Mouse (Mus musculus) heart, adult 2 months (tissue): ENCODE measurements at regions not wholly inside any gene's neighbourhood (a gene's known extent, or its start where the extent isn't known, plus 50 kb on each side); places are given as distances from the start of the nearest gene placed in this dataset.

Experiments
- CTCF ChIP-seq: fragments of 200-600 bp; IDR thresholded peaks from 2 replicates; pipeline ENCODE4 v1.8.1; 2022; ENCODE audit warnings: antibody characterized with exemption, mild to moderate bottlenecking, moderate library complexity
- POLR2A ChIP-seq: fragments of 200-500 bp; IDR thresholded peaks from 2 replicates; pipeline ENCODE4 v1.6.1; 2011; ENCODE audit warnings: mild to moderate bottlenecking, low read depth, low read length, control low read depth; ENCODE audit not compliant: insufficient read depth

- TF ChIP-seq POLR2A = no peak
- no peak for TF ChIP-seq CTCF
Observed at GRCm38 (mm10) chr9:23115540-23115939, 107.3 kb upstream of the Bmper start.
